Mouse (Mus musculus): ENCODE results near the gene Adgra3. TPM values are rescaled to one million over a fixed set of nuclear protein-coding genes. Genes with fewer than 3 reads are reported as not detected.

Gene Adgra3
- 21.5 and 34.5 TPM in 2 replicates for polyA plus RNA-seq (2015; fragmentation: Nextera tagmentation; extraction: Ambion mirVana)

GRCm38 (mm10) chr5:50058421-50059286, at the start of gene Adgra3:
Adgra3 (minus strand) TSS chr5:50059006.
- peak; percentile 89 for ATAC-seq (ENCODE audit: insufficient number of reproducible peaks, low FRiP score, low TSS enrichment, low read depth)
- whole genome bisulfite sequencing, result under 1% methylated on average over 79 of the region's 113 CpGs
- Histone ChIP-seq H3K4me3 (peak within 1 kb of the TSS; percentile 98), H3K9me3 (no peaks in the 10 kb centered on the region), H3K9ac (peak within 1 kb of the TSS; percentile 97), H3K4me2 (peak within 1 kb of the TSS; percentile 54), H3K27me3 (no peaks in the 10 kb centered on the region), H3K4me1 (peaks cover 32% of the 10 kb centered on the region), H3K36me3 (no peaks in the 10 kb centered on the region), H3K27ac (peak within 1 kb of the TSS; percentile 96)

- Histone ChIP-seq H3K4me1 (no peaks in the 10 kb centered on the region), H3K4me3 (no peak overlapping the region), H3K36me3 (no peaks in the 10 kb centered on the region), H3K27ac (no peak overlapping the region), H3K27me3 (no peaks in the 10 kb centered on the region), H3K9me3 (no peaks in the 10 kb centered on the region), H3K4me2 (no peak overlapping the region), H3K9ac (no peak overlapping the region)
- WGBS, result 15% methylated on average over 1 of the region's 1 CpGs
- ATAC-seq (ENCODE audit: insufficient number of reproducible peaks, low FRiP score, low TSS enrichment, low read depth), result no peak
These were observed 24.6 kb upstream of the Adgra3 start for GRCm38 (mm10) chr5:50083441-50083840.

- H3K27me3 ChIP-seq, result no peaks in the 10 kb centered on the region
- ATAC-seq (ENCODE audit: insufficient number of reproducible peaks, low FRiP score, low TSS enrichment, low read depth), result no peak
- H3K9ac ChIP-seq, result no peak overlapping the region
- H3K36me3 ChIP-seq, result no peaks in the 10 kb centered on the region
- no peak overlapping the region for H3K4me3 ChIP-seq
- H3K27ac ChIP-seq, result no peak overlapping the region
- no peaks in the 10 kb centered on the region for H3K4me1 ChIP-seq
- no peaks in the 10 kb centered on the region for H3K9me3 ChIP-seq
- no peak overlapping the region for H3K4me2 ChIP-seq
These were observed 15.4 kb upstream of the Adgra3 start for GRCm38 (mm10) chr5:50074245-50074644.

GRCm38 (mm10) chr5:50064236-50064635, 5.4 kb upstream of the Adgra3 start:
- no peak overlapping the region for H3K27ac ChIP-seq
- no peaks in the 10 kb centered on the region for H3K9me3 ChIP-seq
- no peak overlapping the region for H3K4me3 ChIP-seq
- H3K4me2 ChIP-seq, result no peak overlapping the region
- no peak for ATAC-seq (ENCODE audit: insufficient number of reproducible peaks, low FRiP score, low TSS enrichment, low read depth)
- H3K27me3 ChIP-seq, result no peaks in the 10 kb centered on the region
- H3K4me1 ChIP-seq, result peaks cover 7% of the 10 kb centered on the region
- H3K9ac ChIP-seq, result no peak overlapping the region
- WGBS, result 83% methylated on average over 3 of the region's 3 CpGs
- H3K36me3 ChIP-seq, result no peaks in the 10 kb centered on the region

GRCm38 (mm10) chr5:50059586-50059985, 780 bp upstream of the Adgra3 start:
- ATAC-seq (ENCODE audit: insufficient number of reproducible peaks, low FRiP score, low TSS enrichment, low read depth), result no peak
- Histone ChIP-seq H3K9ac (no peak overlapping the region), H3K27ac (peak overlapping the region; percentile 96; the same call in 1 of the 2 replicates), H3K4me3 (peak overlapping the region; percentile 98), H3K9me3 (no peaks in the 10 kb centered on the region), H3K36me3 (no peaks in the 10 kb centered on the region), H3K27me3 (no peaks in the 10 kb centered on the region), H3K4me1 (peaks cover 29% of the 10 kb centered on the region), H3K4me2 (peak overlapping the region; percentile 54)
- 59% methylated on average over 7 of the region's 7 CpGs for WGBS

- peak overlapping the region; percentile 54 for H3K4me2 ChIP-seq
- H3K27ac ChIP-seq, result peak overlapping the region; percentile 96
- 2% methylated on average over 26 of the region's 26 CpGs for WGBS
- H3K9me3 ChIP-seq, result no peaks in the 10 kb centered on the region
- peaks cover 36% of the 10 kb centered on the region for H3K4me1 ChIP-seq
- peak overlapping the region; percentile 97 for H3K9ac ChIP-seq
- H3K36me3 ChIP-seq, result no peaks in the 10 kb centered on the region
- no peaks in the 10 kb centered on the region for H3K27me3 ChIP-seq
- peak overlapping the region; percentile 98 for H3K4me3 ChIP-seq
- peak; percentile 3; the same call in 1 of the 2 replicates for ATAC-seq (ENCODE audit: insufficient number of reproducible peaks, low FRiP score, low TSS enrichment, low read depth)
These were observed 990 bp downstream of the Adgra3 start for GRCm38 (mm10) chr5:50057612-50058420.

GRCm38 (mm10) chr5:50052456-50052855, 6.3 kb downstream of the Adgra3 start:
- no peak for ATAC-seq (ENCODE audit: insufficient number of reproducible peaks, low FRiP score, low TSS enrichment, low read depth)
- Histone ChIP-seq H3K36me3 (0 out of 2 replicates have a peak, but pooled peaks cover 6% of the 10 kb centered on the region), H3K27ac (no peak overlapping the region), H3K27me3 (no peaks in the 10 kb centered on the region), H3K4me3 (no peak overlapping the region), H3K9ac (no peak overlapping the region), H3K9me3 (no peaks in the 10 kb centered on the region), H3K4me2 (no peak overlapping the region), H3K4me1 (peaks cover 44% of the 10 kb centered on the region)
- 60% methylated on average over 4 of the region's 4 CpGs for WGBS

GRCm38 (mm10) chr5:50050668-50051425, 8.0 kb downstream of the Adgra3 start:
- ATAC-seq (ENCODE audit: insufficient number of reproducible peaks, low FRiP score, low TSS enrichment, low read depth), result no peak
- Histone ChIP-seq H3K9ac (no peak overlapping the region), H3K4me2 (no peak overlapping the region), H3K4me3 (no peak overlapping the region), H3K4me1 (peaks cover 32% of the 10 kb centered on the region), H3K36me3 (0 out of 2 replicates have a peak, but pooled peaks cover 6% of the 10 kb centered on the region), H3K9me3 (no peaks in the 10 kb centered on the region), H3K27me3 (no peaks in the 10 kb centered on the region), H3K27ac (no peak overlapping the region)
- 83% methylated on average over 21 of the region's 21 CpGs for WGBS

- no peak for ATAC-seq (ENCODE audit: insufficient number of reproducible peaks, low FRiP score, low TSS enrichment, low read depth)
- 0 out of 2 replicates have a peak, but pooled peaks cover 6% of the 10 kb centered on the region for H3K36me3 ChIP-seq
- peaks cover 29% of the 10 kb centered on the region for H3K4me1 ChIP-seq
- H3K4me2 ChIP-seq, result no peak overlapping the region
- H3K4me3 ChIP-seq, result no peak overlapping the region
- no peak overlapping the region for H3K9ac ChIP-seq
- no peaks in the 10 kb centered on the region for H3K9me3 ChIP-seq
- no peaks in the 10 kb centered on the region for H3K27me3 ChIP-seq
- no peak overlapping the region for H3K27ac ChIP-seq
- WGBS, result 26% methylated on average over 3 of the region's 3 CpGs
These were observed 8.8 kb downstream of the Adgra3 start for GRCm38 (mm10) chr5:50050037-50050436.

- no peak overlapping the region for H3K4me2 ChIP-seq
- ATAC-seq (ENCODE audit: insufficient number of reproducible peaks, low FRiP score, low TSS enrichment, low read depth), result no peak
- peaks cover 31% of the 10 kb centered on the region for H3K4me1 ChIP-seq
- no peak overlapping the region for H3K9ac ChIP-seq
- H3K27ac ChIP-seq, result no peak overlapping the region
- 62% methylated on average over 8 of the region's 8 CpGs for WGBS
- no peaks in the 10 kb centered on the region for H3K27me3 ChIP-seq
- no peaks in the 10 kb centered on the region for H3K9me3 ChIP-seq
- H3K4me3 ChIP-seq, result no peak overlapping the region
- H3K36me3 ChIP-seq, result 0 out of 2 replicates have a peak, but pooled peaks cover 6% of the 10 kb centered on the region
These were observed 9.3 kb downstream of the Adgra3 start for GRCm38 (mm10) chr5:50049506-50049905.

GRCm38 (mm10) chr5:50048960-50049359, 9.8 kb downstream of the Adgra3 start:
- ATAC-seq (ENCODE audit: insufficient number of reproducible peaks, low FRiP score, low TSS enrichment, low read depth), result no peak
- Histone ChIP-seq H3K36me3 (0 out of 2 replicates have a peak, but pooled peaks cover 6% of the 10 kb centered on the region), H3K27me3 (no peaks in the 10 kb centered on the region), H3K27ac (no peak overlapping the region), H3K9ac (no peak overlapping the region), H3K9me3 (no peaks in the 10 kb centered on the region), H3K4me3 (no peak overlapping the region), H3K4me1 (peaks cover 32% of the 10 kb centered on the region), H3K4me2 (no peak overlapping the region)
- 64% methylated on average over 7 of the region's 7 CpGs for WGBS

Measured in limb, embryonic 15.5 days (tissue).